Mouse (Mus musculus) gastrocnemius, postnatal 4 days (tissue): ENCODE data around the gene Zfp787. TPM values are rescaled to one million over a fixed set of nuclear protein-coding genes. Genes with fewer than 3 reads are reported as not detected.
"Not testable (repeated sequence)": the region's sequence is repeated elsewhere in the genome, so short reads cannot be mapped to it uniquely, and the experiment has no call there.

Source experiments
- DNase-seq, 2 experiments: peaks; one replicate each; pipeline ENCODE4 v3.0.0; 2021 to 2022; ENCODE audit warnings: low spot score in 2 of 2, mixed read lengths in 2 of 2
- total RNA-seq, 2 experiments: library from RNA; stranded (reverse); gene quantifications; 2 replicates each; pipeline ENCODE4 v1.2.3; 2021

Zfp787 gene
- total RNA-seq, 2 experiments from 2014 or later, result 38.9 to 52.0 TPM

DNA sequence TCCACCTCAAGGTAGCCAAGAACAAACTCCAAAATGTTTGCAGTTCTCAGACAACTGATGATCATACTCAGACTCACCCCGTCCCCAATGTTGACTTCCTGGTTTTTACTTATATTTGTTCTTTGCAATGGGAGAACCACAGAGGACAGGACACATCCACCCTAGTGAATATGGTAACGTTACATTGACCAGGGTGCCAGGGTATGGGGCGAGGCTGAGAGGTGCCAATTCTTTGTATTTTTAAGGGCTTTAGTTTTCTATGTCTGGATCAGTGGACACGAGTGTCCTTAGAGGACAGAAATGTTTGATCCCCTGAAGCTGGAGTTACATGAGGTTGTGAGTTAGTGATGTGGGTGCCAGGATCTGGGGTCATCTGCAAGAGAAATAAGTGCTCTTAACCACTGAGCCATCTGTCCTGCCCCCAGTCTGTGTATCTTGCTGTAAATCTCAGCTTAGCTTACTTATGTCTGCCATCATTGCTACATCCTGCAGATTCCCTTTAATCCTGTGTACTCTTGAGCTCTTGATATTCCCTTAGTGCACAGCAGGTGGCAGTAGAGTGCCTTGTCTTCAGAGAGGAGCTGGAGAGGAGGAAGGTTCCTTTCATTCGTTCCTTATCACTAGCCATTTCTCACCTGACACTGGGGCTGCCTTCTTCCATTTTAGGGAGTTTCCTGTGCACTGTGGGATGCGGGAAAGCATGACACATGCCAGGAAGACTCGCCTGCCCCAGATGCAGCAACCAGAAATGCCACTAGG lies 28.9 kb downstream of the Zfp787 start:
- DNase-seq, result peak in 1 of 2 experiments; percentile 71

DNA sequence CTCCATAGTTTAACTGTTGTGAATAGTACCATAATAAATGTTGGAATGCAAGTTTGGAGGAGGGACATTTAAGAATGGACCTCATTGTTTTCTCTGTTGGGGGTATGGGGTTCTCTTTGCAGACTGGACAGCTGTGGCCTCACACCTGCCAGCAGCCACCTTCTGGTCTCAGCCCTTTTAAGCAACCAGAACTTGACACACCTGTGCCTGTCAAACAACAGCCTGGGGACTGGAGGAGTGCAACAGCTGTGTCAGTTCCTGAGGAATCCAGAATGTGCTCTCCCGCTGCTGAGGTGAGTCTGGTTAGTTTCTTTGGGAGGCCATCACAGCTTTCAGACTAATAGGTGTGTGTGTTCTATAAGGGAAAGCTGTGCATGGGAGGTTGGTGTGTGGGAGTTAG lies 34.7 kb downstream of the Zfp787 start:
- DNase-seq, result not testable (repeated sequence)

DNA sequence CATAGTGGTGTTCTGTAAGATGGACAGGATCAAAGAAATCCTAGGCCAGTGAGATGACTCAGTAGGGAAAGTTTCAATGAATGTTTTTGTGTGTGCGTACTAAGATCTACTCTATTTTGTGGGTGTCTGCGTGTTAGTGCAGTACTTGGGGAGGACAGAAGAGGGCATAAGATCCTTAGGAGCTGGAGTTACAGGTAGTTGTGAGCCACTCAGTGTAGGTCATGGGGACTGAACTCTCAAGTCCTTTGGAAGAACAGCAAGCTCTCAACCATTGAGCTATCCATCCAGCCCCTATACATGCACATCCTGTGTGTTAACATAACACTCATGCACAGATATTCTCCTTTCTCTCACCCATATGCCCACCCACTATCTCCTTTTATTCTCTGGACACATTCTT lies 35.7 kb downstream of the Zfp787 start:
- not testable (repeated sequence) for DNase-seq

DNA sequence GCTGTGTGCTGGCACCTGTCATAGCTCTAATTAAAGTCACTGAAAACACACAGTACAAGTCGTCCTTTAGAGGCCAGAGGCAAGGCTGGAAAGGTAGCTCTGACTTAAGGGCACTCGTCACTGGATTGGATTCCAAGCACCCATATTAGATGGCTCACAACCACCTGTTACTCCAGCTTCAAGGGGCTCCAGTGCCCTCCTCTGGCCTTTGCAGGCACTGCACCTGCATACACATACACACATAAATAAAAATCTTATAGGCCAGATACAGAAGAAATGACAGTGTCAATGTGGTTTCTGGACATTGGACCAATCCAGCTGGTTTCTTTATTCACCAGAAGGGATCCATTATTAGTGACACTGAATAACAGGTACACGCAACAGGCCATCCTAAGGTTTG lies 36.3 kb downstream of the Zfp787 start:
- no peak for DNase-seq

Other genes with a start within 250 kb of the Zfp787 start
- not detected for gene Vmn1r65, start 145.0 kb downstream of the Zfp787 start, total RNA-seq
- not detected for gene Nlrp4c, start 110.8 kb downstream of the Zfp787 start, total RNA-seq
- 10 to 100 TPM; 11.8 to 12.5 TPM for gene Zfp444, start 16.2 kb upstream of the Zfp787 start, total RNA-seq
- gene Galp, start 41.1 kb upstream of the Zfp787 start, total RNA-seq, result not detected
- not detected for gene Zscan5b, start 66.3 kb upstream of the Zfp787 start, total RNA-seq
- not detected for gene Epp13, start 96.7 kb upstream of the Zfp787 start, total RNA-seq
- 1 to 10 TPM; 5.2 to 5.9 TPM for gene Zfp667, start 130.6 kb upstream of the Zfp787 start, total RNA-seq
- gene Zfp583, start 175.3 kb upstream of the Zfp787 start, total RNA-seq, result 1 to 10 TPM; 1.2 to 1.9 TPM
- gene Gm3854, start 187.8 kb upstream of the Zfp787 start, total RNA-seq, result under 1 TPM; 0.37 to 0.47 TPM
- 1 to 10 TPM; 1.8 to 2.0 TPM for gene Zfp78, start 207.3 kb upstream of the Zfp787 start, total RNA-seq
- gene Zfp28, start 227.3 kb upstream of the Zfp787 start, total RNA-seq, result 1 to 10 TPM; 7.1 to 7.5 TPM
- under 1 TPM in 1 of 2 experiments, not detected in 1; 0.44 TPM for gene Smim17, start 242.7 kb upstream of the Zfp787 start, total RNA-seq